Mouse (Mus musculus): Measurements from ENCODE around the gene Gal3st2b.
"Not testable (repeated sequence)": the region's sequence is repeated elsewhere in the genome, so short reads cannot be mapped to it uniquely, and the experiment has no call there.

DNA sequence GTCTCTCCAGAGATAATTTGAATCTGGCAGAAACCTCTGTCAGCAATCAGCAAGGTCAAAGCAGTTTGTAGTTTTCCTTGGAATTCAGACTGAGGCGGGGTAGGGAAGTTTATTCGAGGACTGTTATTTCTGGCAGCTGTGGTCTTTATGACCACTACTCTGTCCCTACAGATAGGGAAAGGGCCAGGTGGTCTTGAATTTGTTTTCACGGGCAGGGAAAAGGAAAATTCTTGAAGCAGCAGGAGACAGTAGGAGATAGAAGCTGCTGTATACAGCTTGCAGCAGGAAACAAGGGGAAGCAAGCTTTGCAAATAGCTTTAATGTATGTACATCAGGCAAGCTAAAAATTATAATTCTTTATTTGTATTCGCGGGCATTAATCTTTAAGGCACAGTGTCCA lies 16.8 kb upstream of the Gal3st2b start:
- TF ChIP-seq CTCF (IDR thresholded peaks at IDR 0.05; ENCODE audit: extremely low read depth, insufficient read depth, insufficient read length, insufficient replicate concordance); POLR2A (IDR thresholded peaks at IDR 0.05; ENCODE audit: low read depth, low read length): not testable (repeated sequence)
